Mouse (Mus musculus): Measurements from ENCODE around the gene Cacng1. TPM values are rescaled to one million over a fixed set of nuclear protein-coding genes. Genes with fewer than 3 reads are reported as not detected.

The Cacng1 gene
- 0.19 TPM in 1 of 2 replicates, not detected in the other for polyA plus RNA-seq (2015; fragmentation: Nextera tagmentation; extraction: Ambion mirVana)

DNA sequence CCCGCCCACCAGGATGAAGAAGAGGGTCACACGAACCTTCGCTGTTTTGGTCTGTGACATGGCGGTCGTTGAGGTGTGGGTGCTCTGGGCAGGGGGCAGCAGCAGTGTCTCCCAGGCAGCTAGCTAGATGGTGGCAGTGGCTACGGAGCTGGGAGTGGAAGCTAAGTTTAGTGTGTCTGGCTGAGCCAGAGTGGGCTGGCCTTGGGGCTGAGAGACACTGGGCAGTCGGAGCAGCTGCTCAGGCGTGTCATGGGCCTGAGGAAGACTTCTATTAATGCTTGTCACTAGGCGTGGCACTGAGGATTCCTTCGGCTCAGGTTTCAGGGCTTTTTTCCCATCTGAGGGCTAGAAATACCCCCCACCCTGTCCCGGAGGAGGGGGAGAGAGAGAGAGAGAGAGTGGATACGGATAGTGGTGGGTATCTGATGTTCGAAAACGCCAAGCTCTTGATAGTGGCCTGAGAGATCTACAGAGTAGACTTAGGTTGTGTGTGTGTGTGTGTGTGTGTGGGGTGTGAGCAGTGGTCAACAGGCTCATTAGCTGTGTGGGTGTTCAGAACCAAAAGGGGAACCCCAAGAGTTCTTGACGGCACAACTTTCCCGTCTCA lies at the start of gene Cacng1:
Cacng1 (minus strand) TSS at position 191 of the 607 bp plus-strand sequence.
- WGBS: 77% methylated on average over 16 of the region's 16 CpGs
- no peak for ATAC-seq
- no peak within 1 kb of the TSS for H3K4me2 ChIP-seq (replicated peaks)

DNA sequence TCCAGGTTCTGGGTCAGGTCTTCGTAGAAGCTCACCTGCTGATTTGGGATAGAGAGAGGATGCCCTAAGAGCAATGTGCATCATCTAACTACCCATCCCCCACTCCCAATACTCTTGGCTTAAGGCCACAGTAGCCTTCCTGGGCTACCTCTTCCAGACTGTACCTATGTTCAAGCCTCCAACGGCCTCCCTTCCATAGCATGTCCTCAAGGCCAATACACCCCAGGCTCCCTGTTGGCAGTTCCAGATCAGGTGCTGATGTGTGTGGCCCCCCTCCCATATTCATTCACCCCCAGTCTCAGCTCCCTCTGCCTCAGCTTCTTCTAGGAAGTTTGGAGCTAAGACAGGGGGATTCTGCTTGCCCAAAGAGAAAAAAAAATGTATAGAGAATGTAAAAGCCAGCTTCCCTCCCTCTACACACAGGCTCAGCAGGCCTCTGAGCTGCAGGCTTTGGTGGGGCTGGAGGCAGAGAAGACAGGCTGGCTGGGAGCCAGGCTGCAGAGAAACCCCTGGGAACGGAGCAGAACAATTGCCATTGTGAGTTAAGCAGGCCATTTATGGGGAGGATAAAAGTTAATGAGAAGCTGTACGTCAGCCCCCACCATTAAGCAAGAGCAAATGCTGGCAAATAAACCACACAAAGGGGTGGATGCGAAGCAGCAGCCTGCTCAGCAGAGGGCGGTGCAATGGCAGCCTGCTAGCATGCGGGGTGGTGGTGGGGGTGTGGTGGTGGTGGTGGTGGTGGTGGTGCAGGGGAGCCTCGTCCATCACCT lies 46.6 kb upstream of the Cacng1 start:
- peak; percentile 65 for ATAC-seq
- no peak overlapping the region for H3K4me2 ChIP-seq (replicated peaks)
- 36% methylated on average over 8 of the region's 8 CpGs for WGBS
- no peaks in the 10 kb centered on the region for H3K9me3 ChIP-seq
- H3K36me3 ChIP-seq: no peaks in the 10 kb centered on the region
- H3K27ac ChIP-seq: no peak overlapping the region
- no peak overlapping the region for H3K4me3 ChIP-seq (replicated peaks)
- H3K9ac ChIP-seq: peak overlapping the region; percentile 23; the same call in 1 of the 2 replicates
- 0 out of 2 replicates have a peak, but pooled peaks cover 11% of the 10 kb centered on the region for H3K4me1 ChIP-seq (replicated peaks)
- no peaks in the 10 kb centered on the region for H3K27me3 ChIP-seq (replicated peaks)

More for the DNA sequence above, at the start of gene Cacng1:
- Histone ChIP-seq H3K4me3 (replicated peaks) (no peak within 1 kb of the TSS), H3K36me3 (no peaks in the 10 kb centered on the region), H3K27ac (no peak within 1 kb of the TSS), H3K27me3 (replicated peaks) (no peaks in the 10 kb centered on the region), H3K9ac (no peak within 1 kb of the TSS), H3K9me3 (no peaks in the 10 kb centered on the region), H3K4me1 (replicated peaks) (no peaks in the 10 kb centered on the region)

DNA sequence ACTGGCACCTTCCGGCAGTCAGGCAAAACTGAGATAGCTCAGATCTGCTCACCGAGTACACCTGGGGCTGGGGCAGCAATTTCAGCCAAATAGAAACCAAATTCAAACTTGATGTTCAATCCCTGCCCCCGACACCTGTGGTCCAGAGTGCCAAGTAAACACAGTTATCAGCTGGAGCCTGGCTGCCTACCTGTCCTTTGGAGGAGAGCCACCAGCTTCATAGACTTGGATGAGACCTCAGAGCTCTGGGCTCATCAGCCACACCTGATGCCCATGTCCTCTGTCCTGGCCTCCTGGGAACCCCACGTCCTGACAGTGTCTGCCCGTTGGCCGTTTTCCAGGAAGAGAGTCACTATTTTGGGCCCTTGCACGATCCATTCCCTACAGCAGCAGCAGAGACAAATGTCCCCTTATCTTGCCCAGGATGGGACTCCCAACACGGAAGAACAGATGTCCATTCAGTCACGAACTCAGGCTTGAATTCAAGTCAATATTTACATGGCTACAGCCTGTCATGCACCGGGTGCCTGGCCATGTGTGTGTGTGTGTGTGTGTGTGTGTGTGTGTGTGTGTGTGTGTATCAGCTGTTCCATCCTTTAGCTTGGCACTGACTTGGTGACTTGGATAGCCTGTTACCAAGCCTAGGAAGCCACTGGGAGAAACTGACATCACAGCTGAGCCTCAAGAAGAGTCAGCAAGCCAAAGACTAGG lies 45.6 kb upstream of the Cacng1 start:
- Histone ChIP-seq H3K27me3 (replicated peaks) (no peaks in the 10 kb centered on the region), H3K9ac (no peak overlapping the region), H3K4me1 (replicated peaks) (0 out of 2 replicates have a peak, but pooled peaks cover 11% of the 10 kb centered on the region), H3K27ac (no peak overlapping the region), H3K9me3 (no peaks in the 10 kb centered on the region), H3K4me3 (replicated peaks) (no peak overlapping the region), H3K4me2 (replicated peaks) (no peak overlapping the region), H3K36me3 (no peaks in the 10 kb centered on the region)
- WGBS: 55% methylated on average over 10 of the region's 10 CpGs
- peak; percentile 31; the same call in 1 of the 2 replicates for ATAC-seq

DNA sequence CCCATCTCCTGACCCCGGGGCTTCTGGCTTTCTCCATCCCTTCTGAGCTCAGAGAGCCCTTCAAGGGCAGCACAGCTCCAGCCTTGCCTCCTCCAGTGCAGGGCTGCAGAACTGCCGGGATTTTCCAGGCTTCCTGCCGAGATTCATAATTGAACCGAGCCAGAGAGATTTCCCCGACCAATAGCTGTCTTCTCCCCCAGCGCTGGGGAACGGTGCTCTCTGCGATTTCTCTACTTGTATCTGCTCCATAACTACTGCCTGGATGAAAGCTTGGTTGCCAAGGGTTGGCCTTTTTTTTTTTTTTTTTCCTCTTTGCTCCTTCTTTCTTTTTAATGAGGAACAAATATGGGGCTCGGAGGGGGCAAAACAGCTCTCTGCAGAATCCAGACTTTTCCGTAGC lies 43.7 kb upstream of the Cacng1 start:
- 67% methylated on average over 10 of the region's 10 CpGs for WGBS
- no peak for ATAC-seq

DNA sequence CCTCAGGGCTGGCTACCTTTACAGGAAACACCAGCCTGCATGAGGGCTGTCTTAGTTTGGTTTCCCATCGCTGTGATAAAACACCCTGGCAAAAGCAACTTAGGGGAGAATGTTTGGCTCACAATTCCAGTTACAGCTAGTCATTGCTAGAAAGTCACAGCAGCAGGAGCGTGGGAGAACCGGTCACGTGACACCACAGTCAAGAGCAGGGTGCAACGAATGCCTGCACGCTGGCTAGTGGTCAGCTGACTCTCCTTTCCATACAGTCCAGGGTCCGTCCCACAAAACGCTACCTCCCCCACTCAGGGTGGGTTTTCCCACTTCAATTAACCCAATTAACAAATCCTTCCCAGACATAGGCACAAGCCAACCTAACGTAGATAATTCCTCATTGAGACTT lies 43.2 kb upstream of the Cacng1 start:
- no peak for ATAC-seq
- H3K9ac ChIP-seq: no peak overlapping the region
- no peak overlapping the region for H3K27ac ChIP-seq
- no peaks in the 10 kb centered on the region for H3K9me3 ChIP-seq
- H3K4me1 ChIP-seq (replicated peaks): 0 out of 2 replicates have a peak, but pooled peaks cover 11% of the 10 kb centered on the region
- H3K4me2 ChIP-seq (replicated peaks): no peak overlapping the region
- no peak overlapping the region for H3K4me3 ChIP-seq (replicated peaks)
- H3K36me3 ChIP-seq: no peaks in the 10 kb centered on the region
- WGBS: 85% methylated on average over 9 of the region's 9 CpGs
- H3K27me3 ChIP-seq (replicated peaks): no peaks in the 10 kb centered on the region

More for the DNA sequence above, 43.7 kb upstream of the Cacng1 start:
- no peak overlapping the region for H3K4me3 ChIP-seq (replicated peaks)
- no peaks in the 10 kb centered on the region for H3K27me3 ChIP-seq (replicated peaks)
- no peaks in the 10 kb centered on the region for H3K36me3 ChIP-seq
- H3K9ac ChIP-seq: no peak overlapping the region
- no peak overlapping the region for H3K27ac ChIP-seq
- no peak overlapping the region for H3K4me2 ChIP-seq (replicated peaks)
- H3K9me3 ChIP-seq: no peaks in the 10 kb centered on the region
- H3K4me1 ChIP-seq (replicated peaks): 0 out of 2 replicates have a peak, but pooled peaks cover 11% of the 10 kb centered on the region

DNA sequence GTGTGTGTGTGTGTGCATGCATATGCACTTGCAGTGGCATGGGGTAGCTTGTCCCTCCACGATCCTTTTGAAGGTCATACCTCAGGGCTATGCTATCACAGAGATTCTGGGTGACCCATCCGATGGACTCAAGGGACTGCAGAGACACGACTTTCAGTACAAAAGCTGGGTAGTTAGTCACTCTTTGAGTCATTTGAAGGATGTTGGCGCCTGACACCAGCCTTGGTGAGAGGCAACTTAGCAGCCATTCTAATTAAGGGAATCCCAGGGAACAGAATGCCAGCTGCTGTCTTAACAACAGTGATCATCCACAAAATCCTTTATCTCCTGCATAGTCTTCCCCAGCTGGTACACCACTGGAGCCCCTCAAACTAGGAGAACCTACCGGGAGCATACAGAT lies 32.8 kb upstream of the Cacng1 start:
- H3K4me3 ChIP-seq (replicated peaks): no peak overlapping the region
- no peak for ATAC-seq
- no peak overlapping the region for H3K4me2 ChIP-seq (replicated peaks)
- 84% methylated on average over 5 of the region's 5 CpGs for WGBS
- no peaks in the 10 kb centered on the region for H3K4me1 ChIP-seq (replicated peaks)
- no peak overlapping the region for H3K27ac ChIP-seq
- no peaks in the 10 kb centered on the region for H3K36me3 ChIP-seq
- H3K9ac ChIP-seq: no peak overlapping the region
- H3K27me3 ChIP-seq (replicated peaks): no peaks in the 10 kb centered on the region
- no peaks in the 10 kb centered on the region for H3K9me3 ChIP-seq

DNA sequence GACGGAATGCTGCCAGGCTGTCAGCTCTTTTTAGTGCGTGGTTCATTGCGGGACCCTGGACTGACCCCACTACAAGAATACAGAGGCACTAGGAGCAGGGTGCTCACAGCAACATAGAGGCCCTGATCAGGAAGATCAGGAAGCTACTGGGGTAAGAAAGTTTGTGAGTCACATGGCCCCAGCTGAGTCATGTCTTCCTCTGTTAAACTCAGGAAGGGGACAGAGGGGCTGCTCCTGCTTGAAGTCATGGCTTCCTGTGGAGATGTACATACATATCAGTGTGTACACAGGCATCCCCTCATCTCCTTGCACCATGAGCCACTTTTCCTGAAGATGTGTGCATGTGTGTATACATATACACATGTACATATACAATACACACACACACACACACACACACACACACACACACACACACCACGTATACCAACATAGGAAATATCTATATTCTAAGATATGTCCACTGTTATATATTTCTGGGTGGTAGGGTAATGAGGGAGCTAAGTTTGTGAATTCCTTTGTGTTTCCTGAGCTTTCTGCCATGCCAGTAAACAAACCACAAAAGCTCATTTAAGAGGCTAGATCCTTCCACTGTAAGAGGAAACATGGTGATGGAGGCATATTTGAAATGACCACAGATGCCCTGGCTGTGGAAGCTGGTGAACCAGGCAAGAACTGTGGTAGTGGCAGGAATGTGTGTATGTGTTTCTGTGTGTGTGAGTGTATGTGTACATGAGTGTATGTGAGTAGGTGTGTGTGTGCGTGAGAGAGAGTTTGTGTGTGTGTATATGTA lies 32.1 kb upstream of the Cacng1 start:
- H3K4me2 ChIP-seq (replicated peaks): no peak overlapping the region
- 76% methylated on average over 5 of the region's 5 CpGs for WGBS
- H3K27me3 ChIP-seq (replicated peaks): no peaks in the 10 kb centered on the region
- H3K9me3 ChIP-seq: no peaks in the 10 kb centered on the region
- H3K4me1 ChIP-seq (replicated peaks): no peaks in the 10 kb centered on the region
- no peak overlapping the region for H3K9ac ChIP-seq
- no peak overlapping the region for H3K4me3 ChIP-seq (replicated peaks)
- ATAC-seq: no peak
- H3K27ac ChIP-seq: no peak overlapping the region
- H3K36me3 ChIP-seq: no peaks in the 10 kb centered on the region

DNA sequence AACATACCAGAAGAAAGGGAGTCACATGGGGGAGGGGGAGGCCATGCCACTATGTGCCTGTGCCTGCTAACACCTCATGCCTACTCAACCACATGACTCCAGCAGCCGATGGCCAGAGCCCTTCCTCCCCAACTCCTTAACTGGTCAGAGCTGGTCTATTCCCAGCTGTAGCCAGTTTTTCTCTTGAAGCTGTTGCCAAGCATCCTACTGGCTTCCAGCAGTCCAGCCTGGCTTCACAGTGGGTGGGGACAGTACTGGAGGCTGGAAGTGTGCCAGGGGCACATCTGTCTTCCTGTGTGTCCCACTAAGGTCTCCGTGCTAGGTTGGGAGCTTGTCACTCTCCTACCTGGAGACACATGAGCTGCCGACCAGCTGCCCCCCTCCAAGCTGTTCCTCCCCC lies 26.8 kb upstream of the Cacng1 start:
- Histone ChIP-seq H3K4me2 (replicated peaks) (no peak overlapping the region), H3K4me1 (replicated peaks) (0 out of 2 replicates have a peak, but pooled peaks cover 2% of the 10 kb centered on the region), H3K9me3 (no peaks in the 10 kb centered on the region), H3K36me3 (no peaks in the 10 kb centered on the region), H3K9ac (no peak overlapping the region), H3K27ac (no peak overlapping the region), H3K27me3 (replicated peaks) (no peaks in the 10 kb centered on the region), H3K4me3 (replicated peaks) (no peak overlapping the region)
- WGBS: 59% methylated on average over 3 of the region's 3 CpGs
- no peak for ATAC-seq

DNA sequence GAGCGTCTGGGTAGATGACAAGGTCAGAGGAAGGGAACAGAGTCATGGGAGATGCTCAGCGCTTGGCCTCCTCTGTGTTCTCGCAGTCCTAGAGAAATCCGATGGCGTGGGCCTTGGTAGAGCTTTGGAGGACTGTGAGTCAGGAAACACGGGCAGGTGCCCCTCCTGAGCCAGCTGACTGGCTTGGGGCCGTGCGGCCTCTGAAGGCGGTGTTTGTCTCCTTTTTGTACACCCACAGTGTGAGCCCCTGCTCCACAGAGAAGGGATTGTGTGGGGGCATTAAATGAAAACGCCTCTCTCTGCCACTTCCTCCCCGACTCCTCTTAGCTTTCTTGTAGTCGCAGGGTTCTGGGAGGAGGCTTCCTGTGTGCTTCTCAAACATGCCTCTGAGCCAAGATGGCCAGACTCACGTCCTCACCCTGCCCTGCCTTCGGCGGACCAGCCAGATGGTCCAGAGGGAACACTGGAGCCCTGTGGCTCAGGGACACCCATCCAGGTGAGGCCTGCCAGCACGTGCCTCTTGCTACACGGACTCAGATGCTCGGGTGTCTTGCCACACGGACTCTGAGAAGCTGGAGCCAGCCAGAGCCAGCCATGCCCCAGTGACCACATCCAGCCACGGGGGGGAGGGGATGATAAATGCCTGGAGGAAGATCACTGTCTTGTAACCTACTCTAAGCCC lies 22.2 kb upstream of the Cacng1 start:
- Histone ChIP-seq H3K27me3 (replicated peaks) (no peaks in the 10 kb centered on the region), H3K4me3 (replicated peaks) (no peak overlapping the region), H3K36me3 (no peaks in the 10 kb centered on the region), H3K9ac (no peak overlapping the region), H3K27ac (no peak overlapping the region), H3K4me2 (replicated peaks) (no peak overlapping the region), H3K9me3 (no peaks in the 10 kb centered on the region), H3K4me1 (replicated peaks) (0 out of 2 replicates have a peak, but pooled peaks cover 2% of the 10 kb centered on the region)
- WGBS: 81% methylated on average over 20 of the region's 20 CpGs
- ATAC-seq: no peak

DNA sequence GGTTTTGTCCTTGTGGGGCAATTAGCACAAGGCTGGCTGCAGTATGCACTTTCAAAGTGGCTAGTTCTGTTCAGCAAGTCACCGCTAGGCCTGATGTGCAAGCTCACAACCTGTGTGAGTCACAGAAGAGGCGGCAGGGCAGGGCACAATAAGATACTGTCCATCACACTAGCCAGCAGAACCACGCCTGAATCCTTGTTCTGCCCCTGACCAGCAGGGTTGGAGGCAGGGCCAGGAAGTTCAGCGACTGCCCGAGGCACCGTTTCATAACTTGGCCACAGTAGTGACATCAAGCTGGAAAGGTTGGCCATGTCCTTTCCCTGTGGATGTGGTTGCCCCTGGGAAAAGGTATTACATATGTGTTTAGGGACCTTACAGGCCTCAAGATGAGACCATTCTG lies 21.6 kb upstream of the Cacng1 start:
- H3K27ac ChIP-seq: no peak overlapping the region
- no peaks in the 10 kb centered on the region for H3K9me3 ChIP-seq
- no peak overlapping the region for H3K4me3 ChIP-seq (replicated peaks)
- H3K36me3 ChIP-seq: no peaks in the 10 kb centered on the region
- 0 out of 2 replicates have a peak, but pooled peaks cover under 1% of the 10 kb centered on the region for H3K4me1 ChIP-seq (replicated peaks)
- 79% methylated on average over 6 of the region's 6 CpGs for WGBS
- H3K4me2 ChIP-seq (replicated peaks): no peak overlapping the region
- H3K27me3 ChIP-seq (replicated peaks): no peaks in the 10 kb centered on the region
- no peak for ATAC-seq
- H3K9ac ChIP-seq: no peak overlapping the region

DNA sequence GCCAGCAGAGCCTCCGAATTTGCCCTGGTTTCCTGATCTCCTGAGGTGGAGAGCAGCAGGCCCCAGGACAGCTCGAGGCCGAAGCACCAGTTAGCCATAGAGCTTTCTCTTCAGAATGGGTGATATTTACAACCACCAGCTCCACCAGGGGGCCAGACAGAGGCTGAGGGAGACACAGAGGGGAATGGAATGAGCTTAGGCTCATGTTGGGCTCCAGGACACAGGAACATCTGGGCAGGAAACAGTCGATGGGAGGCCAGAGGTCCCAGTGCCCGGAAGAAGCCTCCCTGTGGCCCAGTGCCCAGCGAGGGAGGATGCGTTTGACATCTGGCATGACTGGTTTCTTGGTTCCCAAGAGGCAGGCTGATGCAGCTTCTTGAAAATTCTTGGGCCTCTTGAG lies 17.8 kb upstream of the Cacng1 start:
- Histone ChIP-seq H3K27me3 (replicated peaks) (no peaks in the 10 kb centered on the region), H3K36me3 (no peaks in the 10 kb centered on the region), H3K9ac (no peak overlapping the region), H3K9me3 (no peaks in the 10 kb centered on the region), H3K4me1 (replicated peaks) (no peaks in the 10 kb centered on the region), H3K4me3 (replicated peaks) (no peak overlapping the region), H3K4me2 (replicated peaks) (no peak overlapping the region), H3K27ac (no peak overlapping the region)
- WGBS: 71% methylated on average over 7 of the region's 7 CpGs
- ATAC-seq: no peak
